Mouse (Mus musculus) monocyte, adult 59 days (primary cell): Measurements from ENCODE around the gene Fam90a1b. TPM values are rescaled to one million over a fixed set of nuclear protein-coding genes. Genes with fewer than 3 reads are reported as not detected.

Experiments
- total RNA-seq, 2 experiments: library from RNA; stranded (reverse); gene quantifications; one replicate each; pipeline ENCODE4 v1.2.4; 2023

Gene Fam90a1b
- not detected for total RNA-seq

DNA sequence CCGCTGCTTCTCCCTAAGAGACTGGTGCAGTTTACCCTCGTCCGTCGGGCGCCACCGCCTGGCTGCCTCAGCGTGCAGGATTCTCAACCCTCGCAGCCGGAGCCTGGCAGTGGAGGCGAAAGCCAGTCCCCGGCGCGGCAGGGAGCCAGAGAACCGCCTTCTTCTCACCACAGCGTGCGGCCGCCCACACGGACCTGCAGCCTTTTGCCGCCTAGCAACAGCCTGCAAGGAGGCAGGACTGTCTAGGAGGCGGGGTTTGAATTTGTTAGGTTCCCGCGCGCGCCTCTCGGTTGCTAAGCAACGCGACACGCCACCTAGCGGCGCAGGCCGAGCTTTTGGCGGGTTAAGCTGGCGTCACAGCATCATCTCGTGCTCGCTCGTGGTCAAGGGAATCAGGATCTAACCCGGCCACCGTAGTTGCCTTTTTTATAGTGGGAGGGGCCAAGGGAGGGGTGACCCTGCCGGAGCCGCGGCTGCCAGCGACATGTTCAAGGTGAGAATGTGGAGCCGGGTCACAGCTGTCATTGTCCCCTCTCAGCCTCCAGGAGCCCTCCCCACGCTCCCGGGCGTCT lies at the start of gene Fam90a1b, which contains the start of gene Apoo:
Fam90a1b (minus strand) TSS at position 108 of the 572 bp plus-strand sequence.
Apoo (plus strand) TSS at position 448 of the 572 bp plus-strand sequence.

Other genes starting within 250 kb of the Fam90a1b start
- 10 to 100 TPM; 40.3 to 44.5 TPM for gene Zfx, start 243.1 kb downstream of the Fam90a1b start, total RNA-seq
- 10 to 100 TPM; 60.7 to 85.0 TPM for gene Eif2s3x, start 153.9 kb downstream of the Fam90a1b start, total RNA-seq
- gene Klhl15, start 132.2 kb downstream of the Fam90a1b start, total RNA-seq: 10 to 100 TPM; 13.9 to 15.8 TPM
- gene Apoo, start 340 bp upstream of the Fam90a1b start, total RNA-seq: 1 to 10 TPM; 5.7 to 6.7 TPM
- gene Maged1, start 175.4 kb upstream of the Fam90a1b start, total RNA-seq: 10 to 100 TPM; 11.5 to 11.9 TPM